Mouse (Mus musculus): ENCODE data around the gene Pde3a. TPM values are rescaled to one million over a fixed set of nuclear protein-coding genes. Genes with fewer than 3 reads are reported as not detected.

Pde3a gene
- polyA plus RNA-seq, 1 experiment from 2014 or later: 4.2 TPM

GRCm38 (mm10) chr6:141430134-141430533, 181.1 kb downstream of the Pde3a start:
- Histone ChIP-seq H3K9ac (no peak overlapping the region), H3K27ac (no peak overlapping the region), H3K9me3 (no peaks in the 10 kb centered on the region), H3K4me2 (replicated peaks) (no peak overlapping the region), H3K4me1 (peaks cover 11% of the 10 kb centered on the region), H3K36me3 (no peaks in the 10 kb centered on the region), H3K4me3 (no peak overlapping the region), H3K27me3 (no peaks in the 10 kb centered on the region)
- 100% methylated on average over 1 of the region's 1 CpGs for WGBS
- no peak for ATAC-seq (ENCODE audit: low FRiP score, low read depth)

DNA sequence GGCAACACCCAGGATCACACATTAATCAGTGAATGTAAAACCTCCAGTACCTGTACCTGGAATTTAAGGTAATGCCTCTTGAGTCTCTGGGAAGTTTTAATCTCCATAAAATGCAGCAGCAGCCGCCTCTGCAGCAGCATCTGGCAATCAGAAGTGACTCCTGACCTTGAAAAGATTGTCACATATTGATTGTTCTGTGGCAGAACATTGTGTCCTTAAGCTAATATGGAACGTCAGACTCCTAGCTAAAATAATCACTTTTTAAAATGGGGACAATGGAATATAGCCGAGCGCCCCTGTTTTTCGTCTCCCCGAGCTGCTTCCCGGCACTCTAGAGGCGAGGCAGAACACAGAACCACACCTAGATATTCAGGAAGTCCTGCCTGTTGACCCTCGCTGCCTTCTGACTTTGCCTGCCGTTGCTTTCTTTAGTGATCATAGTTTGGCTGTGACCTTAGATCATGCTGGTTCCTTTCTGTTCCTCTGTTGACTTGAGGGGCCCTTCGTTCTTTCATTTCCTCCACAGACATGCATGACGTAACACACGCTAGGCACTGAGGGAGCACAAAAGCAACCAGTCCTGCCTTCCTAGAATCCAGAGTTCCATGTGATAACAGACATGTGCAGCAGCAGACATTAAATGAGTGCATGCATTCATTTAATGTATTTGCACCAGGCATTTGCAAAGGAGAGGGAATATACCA, 183.4 kb downstream of the Pde3a start:
- Histone ChIP-seq H3K9ac (no peak overlapping the region), H3K4me2 (replicated peaks) (no peak overlapping the region), H3K4me1 (peaks cover 11% of the 10 kb centered on the region), H3K27me3 (no peaks in the 10 kb centered on the region), H3K27ac (no peak overlapping the region), H3K4me3 (no peak overlapping the region), H3K9me3 (no peaks in the 10 kb centered on the region), H3K36me3 (no peaks in the 10 kb centered on the region)
- WGBS: 90% methylated on average over 13 of the region's 13 CpGs
- ATAC-seq (ENCODE audit: low FRiP score, low read depth): no peak

DNA sequence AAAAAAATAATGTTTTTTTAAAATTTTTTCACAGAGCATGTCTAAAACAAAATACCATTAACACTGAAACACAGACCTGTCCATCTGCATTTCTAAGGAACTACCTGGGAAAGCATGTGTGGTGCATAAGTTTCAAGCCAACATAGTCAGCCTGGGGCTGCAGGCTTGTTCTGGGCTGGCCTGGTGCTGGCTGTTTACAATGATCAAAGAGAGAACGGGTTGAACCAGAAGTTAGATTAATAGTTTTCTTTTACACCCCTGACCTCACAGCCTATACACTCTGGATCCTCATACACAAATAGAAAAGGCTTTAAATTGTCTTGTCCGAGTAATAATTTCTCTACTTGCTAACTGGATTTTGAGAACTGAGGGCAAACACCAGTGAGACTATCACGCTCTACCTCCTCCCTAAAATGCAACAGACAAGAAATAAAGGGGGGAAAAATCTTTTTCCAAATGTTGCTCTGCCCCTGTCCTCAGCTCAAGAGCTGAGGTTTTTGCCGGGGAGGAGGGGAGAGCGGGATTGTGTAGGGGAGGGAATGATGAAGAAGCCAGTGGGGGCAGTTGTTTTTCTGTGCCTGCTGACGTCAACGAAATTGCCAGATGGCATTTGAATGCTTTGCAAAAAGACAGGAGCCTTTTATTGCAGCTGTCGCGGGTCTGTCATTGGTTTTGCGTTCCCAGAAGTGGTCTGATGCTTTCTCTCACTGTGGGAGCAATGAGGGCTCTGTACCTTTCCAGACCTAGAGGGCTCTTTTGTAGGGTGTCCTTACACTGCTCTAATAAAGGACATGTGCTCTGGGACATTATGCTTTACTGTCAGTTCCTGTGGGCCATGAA, 185.1 kb downstream of the Pde3a start:
- no peak overlapping the region for H3K27ac ChIP-seq
- H3K4me1 ChIP-seq: peaks cover 11% of the 10 kb centered on the region
- no peak overlapping the region for H3K4me3 ChIP-seq
- no peak overlapping the region for H3K9ac ChIP-seq
- peak overlapping the region; percentile 19; the same call in 1 of the 2 replicates for H3K4me2 ChIP-seq (replicated peaks)
- peak; percentile 71 for ATAC-seq (ENCODE audit: low FRiP score, low read depth)
- H3K9me3 ChIP-seq: peaks cover 4% of the 10 kb centered on the region; the same call in 1 of the 2 replicates
- 15% methylated on average over 10 of the region's 10 CpGs for WGBS
- H3K27me3 ChIP-seq: no peaks in the 10 kb centered on the region
- H3K36me3 ChIP-seq: no peaks in the 10 kb centered on the region

GRCm38 (mm10) chr6:141435160-141435559, 186.1 kb downstream of the Pde3a start:
- no peak for ATAC-seq (ENCODE audit: low FRiP score, low read depth)
- 68% methylated on average over 4 of the region's 4 CpGs for WGBS
- H3K27ac ChIP-seq: no peak overlapping the region

GRCm38 (mm10) chr6:141439965-141440364, 190.9 kb downstream of the Pde3a start:
- no peak overlapping the region for H3K4me3 ChIP-seq
- no peak overlapping the region for H3K27ac ChIP-seq
- H3K4me1 ChIP-seq: no peaks in the 10 kb centered on the region
- H3K9ac ChIP-seq: no peak overlapping the region
- no peak for ATAC-seq (ENCODE audit: low FRiP score, low read depth)
- H3K36me3 ChIP-seq: no peaks in the 10 kb centered on the region
- no peaks in the 10 kb centered on the region for H3K27me3 ChIP-seq
- H3K9me3 ChIP-seq: peaks cover 4% of the 10 kb centered on the region; the same call in 1 of the 2 replicates
- WGBS: 83% methylated on average over 3 of the region's 3 CpGs
- H3K4me2 ChIP-seq (replicated peaks): no peak overlapping the region

More at GRCm38 (mm10) chr6:141435160-141435559, 186.1 kb downstream of the Pde3a start:
- Histone ChIP-seq H3K27me3 (no peaks in the 10 kb centered on the region), H3K4me2 (replicated peaks) (no peak overlapping the region), H3K9ac (no peak overlapping the region), H3K9me3 (peaks cover 4% of the 10 kb centered on the region; the same call in 1 of the 2 replicates), H3K4me3 (no peak overlapping the region), H3K36me3 (no peaks in the 10 kb centered on the region), H3K4me1 (peaks cover 11% of the 10 kb centered on the region)

DNA sequence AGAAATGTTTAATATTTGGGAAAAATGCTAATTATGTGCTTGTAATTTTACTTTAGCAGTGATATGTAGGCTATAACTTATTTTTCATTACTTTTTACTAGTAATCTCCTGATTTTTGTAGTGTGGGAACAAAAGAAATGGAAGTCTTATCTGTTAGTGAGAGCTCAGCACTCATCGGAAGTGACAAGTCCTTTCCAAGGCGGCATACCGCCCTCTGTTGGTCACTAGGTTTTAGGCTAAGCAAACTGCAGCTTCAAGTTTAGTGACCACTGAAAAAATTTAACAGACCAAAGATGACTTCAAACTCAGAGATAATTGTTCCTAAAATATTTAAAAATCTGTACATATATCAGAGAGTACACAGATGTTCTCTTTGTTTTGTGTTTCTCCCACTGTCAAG, 198.5 kb downstream of the Pde3a start:
- Histone ChIP-seq H3K4me1 (no peaks in the 10 kb centered on the region), H3K36me3 (no peaks in the 10 kb centered on the region), H3K9ac (no peak overlapping the region), H3K4me3 (no peak overlapping the region), H3K4me2 (replicated peaks) (no peak overlapping the region), H3K27me3 (no peaks in the 10 kb centered on the region), H3K9me3 (no peaks in the 10 kb centered on the region), H3K27ac (no peak overlapping the region)
- 8% methylated on average over 3 of the region's 3 CpGs for WGBS
- ATAC-seq (ENCODE audit: low FRiP score, low read depth): no peak

GRCm38 (mm10) chr6:141448886-141449285, 199.8 kb downstream of the Pde3a start:
- Histone ChIP-seq H3K9ac (no peak overlapping the region), H3K36me3 (no peaks in the 10 kb centered on the region), H3K4me2 (replicated peaks) (no peak overlapping the region), H3K27ac (no peak overlapping the region), H3K27me3 (no peaks in the 10 kb centered on the region), H3K9me3 (no peaks in the 10 kb centered on the region), H3K4me3 (no peak overlapping the region), H3K4me1 (no peaks in the 10 kb centered on the region)
- ATAC-seq (ENCODE audit: low FRiP score, low read depth): no peak
- WGBS: 73% methylated on average over 8 of the region's 8 CpGs

DNA sequence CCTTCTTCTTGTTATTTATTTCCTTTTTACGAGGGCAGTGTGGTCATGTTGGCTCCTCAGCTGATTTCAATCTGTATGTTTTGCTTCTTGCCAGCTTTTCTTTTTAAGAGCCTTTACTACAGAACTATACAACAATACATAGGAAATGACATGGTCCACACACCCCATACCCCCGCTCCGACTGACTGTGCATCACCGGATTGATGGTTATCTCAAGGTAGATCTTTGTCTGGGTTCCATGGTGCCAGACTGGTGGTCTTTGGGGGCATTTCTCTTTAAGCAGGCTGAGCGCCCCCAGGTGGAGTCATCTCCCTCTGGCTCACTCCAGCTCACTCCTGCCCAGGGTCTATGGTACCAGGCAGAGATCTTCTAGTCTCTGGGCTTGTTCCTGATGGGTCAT, 206.3 kb downstream of the Pde3a start:
- H3K27ac ChIP-seq: no peak overlapping the region
- peaks cover 10% of the 10 kb centered on the region; the same call in 1 of the 2 replicates for H3K4me1 ChIP-seq
- no peaks in the 10 kb centered on the region for H3K9me3 ChIP-seq
- no peaks in the 10 kb centered on the region for H3K36me3 ChIP-seq
- 73% methylated on average over 5 of the region's 5 CpGs for WGBS
- H3K4me2 ChIP-seq (replicated peaks): no peak overlapping the region
- ATAC-seq (ENCODE audit: low FRiP score, low read depth): no peak
- no peaks in the 10 kb centered on the region for H3K27me3 ChIP-seq
- no peak overlapping the region for H3K9ac ChIP-seq
- H3K4me3 ChIP-seq: no peak overlapping the region

GRCm38 (mm10) chr6:141456591-141456990, 207.5 kb downstream of the Pde3a start:
- ATAC-seq (ENCODE audit: low FRiP score, low read depth): 0 out of 2 replicates have a peak, but pooled peaks have one; percentile 41
- no peak overlapping the region for H3K9ac ChIP-seq
- WGBS: 77% methylated on average over 3 of the region's 3 CpGs

DNA sequence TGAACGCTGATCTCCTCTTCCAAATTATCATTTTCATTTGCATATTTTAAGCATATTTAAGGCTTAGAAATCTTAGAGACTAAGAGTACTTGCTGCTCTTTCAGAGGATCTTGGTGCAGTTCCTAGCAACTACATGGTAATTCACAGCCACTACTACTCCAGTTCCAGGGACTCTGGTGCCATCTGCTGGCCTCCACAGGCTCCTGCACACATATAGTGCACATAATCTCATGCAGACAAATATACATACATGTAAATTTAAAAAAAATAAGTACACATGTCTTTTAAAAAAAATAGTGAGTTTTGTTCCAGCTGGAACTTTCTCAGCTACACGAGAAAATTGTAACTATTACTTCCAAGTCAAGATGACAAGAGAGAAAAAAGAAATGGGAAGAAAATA, 221.2 kb downstream of the Pde3a start:
- Histone ChIP-seq H3K36me3 (peaks cover 17% of the 10 kb centered on the region), H3K9ac (no peak overlapping the region), H3K9me3 (0 out of 2 replicates have a peak, but pooled peaks cover 7% of the 10 kb centered on the region), H3K4me2 (replicated peaks) (no peak overlapping the region), H3K27me3 (no peaks in the 10 kb centered on the region), H3K27ac (no peak overlapping the region), H3K4me1 (peaks cover 9% of the 10 kb centered on the region), H3K4me3 (no peak overlapping the region)
- no peak for ATAC-seq (ENCODE audit: low FRiP score, low read depth)
- WGBS: 93% methylated on average over 2 of the region's 2 CpGs

More at GRCm38 (mm10) chr6:141456591-141456990, 207.5 kb downstream of the Pde3a start:
- H3K27ac ChIP-seq: no peak overlapping the region
- H3K4me2 ChIP-seq (replicated peaks): no peak overlapping the region
- peaks cover 10% of the 10 kb centered on the region; the same call in 1 of the 2 replicates for H3K4me1 ChIP-seq
- no peaks in the 10 kb centered on the region for H3K27me3 ChIP-seq
- no peaks in the 10 kb centered on the region for H3K9me3 ChIP-seq
- H3K36me3 ChIP-seq: no peaks in the 10 kb centered on the region
- H3K4me3 ChIP-seq: no peak overlapping the region

DNA sequence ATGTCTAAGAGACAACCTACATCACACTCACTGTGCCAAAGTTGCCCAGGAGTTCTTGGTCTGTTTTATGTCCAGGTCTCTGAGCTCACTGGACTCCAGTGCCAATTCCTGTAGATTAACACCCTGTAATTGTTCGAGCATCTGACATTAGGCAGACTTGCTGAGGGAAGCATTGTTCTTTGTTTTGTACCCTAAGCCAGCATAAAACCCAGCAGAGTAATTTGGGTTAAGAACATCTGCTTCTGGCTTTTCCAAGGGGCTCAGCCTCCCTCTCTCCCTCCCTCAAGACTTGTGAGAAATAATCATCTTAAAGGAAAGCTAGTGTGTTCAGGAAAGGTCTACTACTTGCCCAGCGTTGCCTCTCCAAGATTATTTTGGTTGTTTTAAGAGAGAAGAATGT, 225.2 kb downstream of the Pde3a start:
- peaks cover 9% of the 10 kb centered on the region for H3K4me1 ChIP-seq
- peak; percentile 28; the same call in 1 of the 2 replicates for ATAC-seq (ENCODE audit: low FRiP score, low read depth)
- H3K36me3 ChIP-seq: peaks cover 17% of the 10 kb centered on the region
- no peak overlapping the region for H3K9ac ChIP-seq
- 20% methylated on average over 2 of the region's 2 CpGs for WGBS
- H3K4me2 ChIP-seq (replicated peaks): no peak overlapping the region
- H3K4me3 ChIP-seq: no peak overlapping the region
- no peak overlapping the region for H3K27ac ChIP-seq
- no peaks in the 10 kb centered on the region for H3K27me3 ChIP-seq
- H3K9me3 ChIP-seq: 0 out of 2 replicates have a peak, but pooled peaks cover 7% of the 10 kb centered on the region

GRCm38 (mm10) chr6:141474696-141475095, 225.6 kb downstream of the Pde3a start:
- Histone ChIP-seq H3K36me3 (peaks cover 13% of the 10 kb centered on the region), H3K9me3 (0 out of 2 replicates have a peak, but pooled peaks cover 6% of the 10 kb centered on the region), H3K27ac (no peak overlapping the region), H3K4me2 (replicated peaks) (no peak overlapping the region), H3K4me3 (no peak overlapping the region), H3K4me1 (peaks cover 9% of the 10 kb centered on the region), H3K9ac (no peak overlapping the region), H3K27me3 (no peaks in the 10 kb centered on the region)
- 16% methylated on average over 3 of the region's 3 CpGs for WGBS
- peak; percentile 51; the same call in 1 of the 2 replicates for ATAC-seq (ENCODE audit: low FRiP score, low read depth)

All from limb, embryonic 13.5 days (tissue).